Mouse (Mus musculus) limb, embryonic 14.5 days (tissue): ENCODE results near the gene Eif4a1. TPM values are rescaled to one million over a fixed set of nuclear protein-coding genes. Genes with fewer than 3 reads are reported as not detected.
"Not testable (repeated sequence)": the region's sequence is repeated elsewhere in the genome, so short reads cannot be mapped to it uniquely, and the experiment has no call there.

Source experiments
- ATAC-seq: fragments of 200-750 bp; cut with Nextera tagmentation; 2 replicates; pipeline ENCODE4 v1.8.0; 2017; ENCODE audit warnings: low read depth, moderate number of reproducible peaks, moderate TSS enrichment; ENCODE audit not compliant: low FRiP score
- DNase-seq: peaks from one replicate; pipeline ENCODE4 v3.0.0-alpha.2; 2015; ENCODE audit warnings: low spot score
- H3K27ac ChIP-seq: fragments of 300-500 bp; sonication (generic); replicated peaks from 2 replicates; pipeline ENCODE4 v1.5.1; 2014; ENCODE audit warnings: low read depth, mild to moderate bottlenecking, low read length, moderate library complexity, mixed read lengths
- H3K27me3 ChIP-seq: fragments of 300-500 bp; sonication (generic); 2 replicates; pipeline ENCODE4 v1.6.1; 2014; ENCODE audit warnings: low read length, mixed read lengths; ENCODE audit not compliant: control insufficient read depth, insufficient read depth
- H3K36me3 ChIP-seq: fragments of 300-500 bp; sonication (generic); 2 replicates; pipeline ENCODE4 v1.6.1; 2014; ENCODE audit warnings: mild to moderate bottlenecking, low read length, moderate library complexity, mixed read lengths; ENCODE audit not compliant: control insufficient read depth, insufficient read depth
- H3K4me1 ChIP-seq: fragments of 300-500 bp; sonication (generic); 2 replicates; pipeline ENCODE4 v1.6.1; 2014; ENCODE audit warnings: antibody characterized with exemption, low read length, mixed read lengths; ENCODE audit not compliant: control insufficient read depth, insufficient read depth
- H3K4me2 ChIP-seq: fragments of 300-500 bp; sonication (generic); replicated peaks from 2 replicates; pipeline ENCODE4 v1.6.1; 2014; ENCODE audit warnings: low read depth, mild to moderate bottlenecking, low read length, moderate library complexity; ENCODE audit not compliant: severe bottlenecking
- H3K4me3 ChIP-seq: fragments of 300-500 bp; sonication (generic); replicated peaks from 2 replicates; pipeline ENCODE4 v1.5.1; 2014; ENCODE audit warnings: low read length
- H3K9ac ChIP-seq: fragments of 300-500 bp; sonication (generic); 2 replicates; pipeline ENCODE4 v1.6.1; 2014; ENCODE audit warnings: mild to moderate bottlenecking, low read depth, low read length, moderate library complexity; ENCODE audit not compliant: severe bottlenecking
- H3K9me3 ChIP-seq: fragments of 300-500 bp; sonication (generic); 2 replicates; pipeline ENCODE4 v1.6.1; 2016; ENCODE audit warnings: low read length; ENCODE audit not compliant: control insufficient read depth
- POLR2A ChIP-seq: fragments of 200-500 bp; IDR thresholded peaks from 2 replicates; pipeline ENCODE4 v1.8.0; 2012; ENCODE audit warnings: inconsistent platforms, mild to moderate bottlenecking, moderate library complexity, borderline replicate concordance; ENCODE audit not compliant: insufficient read depth, insufficient read length; ENCODE audit errors: extremely low read depth
- WGBS: fragments of 180-500 bp; shearing (Covaris S2); extraction: QIAGEN DNeasy Blood & Tissue Kit; methylation state at CpG from one replicate; pipeline ENCODE4 v1.1.7; 2014; 5-methylcytosine and 5-hydroxymethylcytosine counted together
- polyA plus RNA-seq, 2 experiments: library from polyadenylated mRNA; depleted of rRNA in 1 of 2; stranded (reverse) in 1 of 2; unstranded in 1 of 2; fragments of >200 nt; fragmentation: Nextera tagmentation in 1 of 2; extraction: Ambion mirVana in 1 of 2; gene quantifications; 2 replicates each; pipeline versions ENCODE4 v1.2.1 to v1.2.3; 2012 to 2014

Eif4a1 gene
- polyA plus RNA-seq, 2 experiments, result 561 to 887 TPM

DNA sequence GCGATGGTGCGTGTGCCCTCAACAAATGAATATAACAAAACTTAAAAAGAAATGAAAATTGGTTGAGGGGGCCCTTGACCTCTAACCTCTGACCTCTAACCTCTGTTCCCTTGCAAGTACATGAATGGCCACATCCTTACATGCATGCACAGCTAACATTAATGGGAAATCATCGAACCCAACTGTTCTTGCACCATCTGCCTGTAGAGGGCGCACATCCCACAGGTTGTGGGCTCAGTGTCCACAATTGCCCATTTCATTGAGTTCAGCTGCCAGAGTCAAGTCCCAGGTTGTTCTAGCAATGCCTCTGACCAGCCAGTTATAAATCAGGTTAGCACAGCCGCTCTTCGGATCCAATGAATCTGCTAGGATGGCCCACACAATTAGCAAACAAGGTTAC lies 43.9 kb downstream of the Eif4a1 start:
- Histone ChIP-seq H3K9ac (no peak overlapping the region), H3K27ac (no peak overlapping the region), H3K9me3 (no peaks in the 10 kb centered on the region), H3K4me3 (no peak overlapping the region), H3K36me3 (no peaks in the 10 kb centered on the region), H3K4me2 (no peak overlapping the region), H3K4me1 (no peaks in the 10 kb centered on the region), H3K27me3 (no peaks in the 10 kb centered on the region)
- no peak for TF ChIP-seq POLR2A
- 37% methylated on average over 6 of the region's 6 CpGs for WGBS
- ATAC-seq (no peak), DNase-seq (peak; percentile 76)

DNA sequence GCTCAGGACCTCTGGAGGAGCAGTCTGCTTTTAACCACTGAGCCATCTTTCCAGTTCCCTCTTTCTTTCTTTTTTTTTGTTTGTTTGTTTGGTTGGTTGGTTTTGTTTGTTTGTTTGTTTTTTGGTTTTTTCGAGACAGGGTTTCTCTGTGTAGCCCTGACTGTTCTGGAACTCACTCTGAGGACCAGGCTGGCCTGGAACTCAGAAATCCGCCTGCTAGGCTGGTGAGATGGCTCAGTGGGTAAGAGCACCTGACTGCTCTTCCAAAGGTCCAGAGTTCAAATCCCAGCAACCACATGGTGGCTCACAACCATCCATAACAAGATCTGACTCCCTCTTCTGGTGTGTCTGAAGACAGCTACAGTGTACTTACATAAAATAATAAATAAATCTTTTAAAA lies 47.9 kb downstream of the Eif4a1 start:
- H3K9ac ChIP-seq, H3K27me3 ChIP-seq, DNase-seq, H3K4me2 ChIP-seq, H3K27ac ChIP-seq, H3K4me1 ChIP-seq, H3K4me3 ChIP-seq, H3K9me3 ChIP-seq, H3K36me3 ChIP-seq, ATAC-seq: not testable (repeated sequence)
- 82% methylated on average over 2 of the region's 2 CpGs for WGBS

DNA sequence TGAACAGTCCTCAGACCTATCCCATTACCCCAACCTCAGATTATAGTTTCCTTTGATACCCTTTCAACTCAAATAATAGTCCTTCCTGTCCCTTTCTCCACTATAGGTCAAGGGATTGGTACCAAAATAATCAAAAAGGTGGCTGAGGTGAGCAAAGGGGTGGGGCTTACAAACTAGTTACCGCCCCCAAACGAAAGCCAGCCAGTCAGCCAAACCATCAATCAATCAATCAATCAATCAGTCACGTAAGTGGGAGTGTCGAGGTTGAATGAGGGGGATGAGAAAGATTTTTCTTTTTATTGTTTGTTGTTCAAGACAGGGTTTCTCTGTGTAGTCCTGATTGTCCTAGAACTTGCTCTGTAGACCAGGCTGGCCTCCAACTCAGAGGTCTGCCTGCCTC lies 49.2 kb downstream of the Eif4a1 start:
- peak overlapping the region; percentile 51 for H3K4me3 ChIP-seq
- no peaks in the 10 kb centered on the region for H3K9me3 ChIP-seq
- TF ChIP-seq POLR2A, result no peak
- DNase-seq (no peak), ATAC-seq (no peak)
- no peaks in the 10 kb centered on the region for H3K36me3 ChIP-seq
- peak overlapping the region; percentile 69; the same call in 1 of the 2 replicates for H3K9ac ChIP-seq
- H3K27ac ChIP-seq, result no peak overlapping the region
- peak overlapping the region; percentile 75 for H3K4me2 ChIP-seq
- H3K27me3 ChIP-seq, result no peaks in the 10 kb centered on the region
- 65% methylated on average over 4 of the region's 4 CpGs for WGBS
- 0 out of 2 replicates have a peak, but pooled peaks cover 7% of the 10 kb centered on the region for H3K4me1 ChIP-seq

DNA sequence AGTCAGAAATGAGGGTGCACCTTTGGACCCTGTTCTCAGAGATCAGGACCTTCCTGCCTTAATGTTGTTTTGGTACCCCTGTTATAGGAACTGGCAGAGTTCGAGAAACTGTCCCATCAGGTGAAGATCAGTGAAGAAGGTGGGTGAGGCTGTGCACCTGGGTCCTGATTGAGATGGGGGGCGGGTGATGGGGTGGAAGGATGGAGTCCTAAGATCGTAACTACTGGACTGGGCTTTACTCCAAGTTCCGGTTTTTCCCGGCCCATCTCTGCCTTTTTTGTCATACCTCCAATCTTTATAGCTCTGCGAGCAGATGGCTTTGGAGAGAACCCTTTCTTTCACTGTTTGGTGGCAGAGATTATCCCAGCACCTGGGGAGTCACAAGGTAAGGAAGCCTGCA lies 49.8 kb downstream of the Eif4a1 start:
- DNase-seq, result no peak
- TF ChIP-seq POLR2A, result no peak
- no peaks in the 10 kb centered on the region for H3K9me3 ChIP-seq

DNA sequence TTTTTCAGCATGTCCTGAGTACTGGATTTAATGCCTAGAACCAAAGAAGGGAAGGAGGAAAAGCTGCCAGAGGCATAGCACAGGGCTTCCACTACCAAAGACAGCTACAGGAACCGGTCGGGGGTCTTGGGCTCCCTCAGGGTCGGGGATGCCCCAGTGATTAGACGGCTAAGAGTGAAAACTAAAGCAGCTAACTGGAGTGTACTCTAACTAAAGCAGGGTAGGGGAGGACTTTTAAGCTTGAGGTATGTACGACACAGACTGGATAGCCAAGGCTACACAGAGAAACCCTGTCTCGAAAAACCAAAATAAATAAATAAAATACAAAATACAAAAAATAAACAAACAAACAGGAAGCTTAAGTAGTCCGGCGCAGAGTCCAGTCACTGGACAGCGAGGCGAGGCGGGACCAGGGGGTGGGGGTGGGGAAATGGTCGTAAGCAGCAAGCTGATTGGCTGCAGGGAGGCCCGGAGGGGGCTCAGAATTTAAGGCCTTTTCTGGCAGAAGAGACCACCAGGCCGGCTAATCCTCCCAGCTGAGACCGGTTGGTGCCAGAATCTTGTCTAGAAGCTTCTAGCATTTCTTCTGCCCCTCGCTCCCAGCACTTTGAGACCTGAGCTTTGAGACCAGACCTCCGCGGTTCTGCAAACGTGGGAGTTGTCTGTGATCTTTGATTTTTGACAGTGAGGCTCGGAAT lies 50.5 kb downstream of the Eif4a1 start, which contains the start of gene Sat2:
TSS of gene Sat2 (plus strand) at position 454 of the 698 bp plus-strand sequence.
- peak; percentile 87 for ATAC-seq
- no peaks in the 10 kb centered on the region for H3K27me3 ChIP-seq
- peak within 1 kb of the TSS; percentile 2; the same call in 1 of the 2 replicates for H3K27ac ChIP-seq
- 0 out of 2 replicates have a peak, but pooled peaks have one; percentile 21 for TF ChIP-seq POLR2A
- peak within 1 kb of the TSS; percentile 51 for H3K4me3 ChIP-seq
- H3K9ac ChIP-seq, result peak within 1 kb of the TSS; percentile 69
- peak within 1 kb of the TSS; percentile 75 for H3K4me2 ChIP-seq
- no peaks in the 10 kb centered on the region for H3K9me3 ChIP-seq
- H3K36me3 ChIP-seq, result no peaks in the 10 kb centered on the region
- DNase-seq, result peak; percentile 83
- WGBS, result 1% methylated on average over 20 of the region's 20 CpGs
- H3K4me1 ChIP-seq, result 0 out of 2 replicates have a peak, but pooled peaks cover 7% of the 10 kb centered on the region

More for the DNA sequence above, 49.8 kb downstream of the Eif4a1 start:
- H3K27ac ChIP-seq, result 0 out of 2 replicates have a peak overlapping the region, but pooled peaks have one; percentile 2
- H3K4me1 ChIP-seq, result 0 out of 2 replicates have a peak, but pooled peaks cover 7% of the 10 kb centered on the region
- H3K4me3 ChIP-seq, result peak overlapping the region; percentile 51
- peak overlapping the region; percentile 75 for H3K4me2 ChIP-seq
- 27% methylated on average over 6 of the region's 6 CpGs for WGBS
- peak overlapping the region; percentile 69 for H3K9ac ChIP-seq
- ATAC-seq, result 0 out of 2 replicates have a peak, but pooled peaks have one; percentile 9
- H3K36me3 ChIP-seq, result no peaks in the 10 kb centered on the region
- H3K27me3 ChIP-seq, result no peaks in the 10 kb centered on the region
